Mouse (Mus musculus) liver, postnatal 0 days (tissue): ENCODE measurements at regions not wholly inside any gene's neighbourhood (a gene's known extent, or its start where the extent isn't known, plus 50 kb on each side); places are given as distances from the start of the nearest gene placed in this dataset.

Experiments
- ATAC-seq: fragments of 200-750 bp; cut with Nextera tagmentation; 2 replicates; pipeline ENCODE4 v1.8.0; 2017; ENCODE audit warnings: mild to moderate bottlenecking, moderate library complexity
- DNase-seq: peaks from one replicate; pipeline ENCODE4 v3.0.0-alpha.2; 2016
- H3K27ac ChIP-seq: fragments of 300-500 bp; sonication (generic); 2 replicates; pipeline ENCODE4 v1.5.1; 2014; ENCODE audit warnings: antibody characterized with exemption, moderate library complexity, mild to moderate bottlenecking, low read depth
- H3K27me3 ChIP-seq: fragments of 300-500 bp; sonication (generic); 2 replicates; pipeline ENCODE4 v1.6.1; 2014; ENCODE audit warnings: low read length, control low read depth, mixed read lengths; ENCODE audit not compliant: insufficient read depth
- H3K36me3 ChIP-seq: fragments of 300-500 bp; sonication (generic); replicated peaks from 2 replicates; pipeline ENCODE4 v1.6.1; 2014; ENCODE audit warnings: mild to moderate bottlenecking, control low read depth, low read length, moderate library complexity, mixed read lengths; ENCODE audit not compliant: insufficient read depth
- H3K4me1 ChIP-seq: fragments of 300-500 bp; sonication (generic); 2 replicates; pipeline ENCODE4 v1.6.1; 2014; ENCODE audit warnings: antibody characterized with exemption, mild to moderate bottlenecking, control low read depth; ENCODE audit not compliant: insufficient read depth
- H3K4me2 ChIP-seq: fragments of 300-500 bp; sonication (generic); 2 replicates; pipeline ENCODE4 v1.6.1; 2014; ENCODE audit warnings: low read depth, mild to moderate bottlenecking, low read length, moderate library complexity, mixed read lengths
- H3K4me3 ChIP-seq: fragments of 300-500 bp; sonication (generic); 2 replicates; pipeline ENCODE4 v1.5.1; 2014; ENCODE audit warnings: low read depth, low read length
- H3K9ac ChIP-seq: fragments of 300-500 bp; sonication (generic); replicated peaks from 2 replicates; pipeline ENCODE4 v1.6.1; 2014; ENCODE audit warnings: mild to moderate bottlenecking, moderate library complexity
- H3K9me3 ChIP-seq: fragments of 300-500 bp; sonication (generic); 2 replicates; pipeline ENCODE4 v1.6.1; 2016; ENCODE audit warnings: mild to moderate bottlenecking, control low read depth, low read length, mixed read lengths
- CTCF ChIP-seq: sonication (generic); IDR thresholded peaks from 2 replicates; pipeline ENCODE4 v1.5.1; 2016; ENCODE audit warnings: antibody characterized with exemption, low read depth
- EP300 ChIP-seq: IDR thresholded peaks from 2 replicates; pipeline ENCODE4 v1.6.1; 2016; ENCODE audit warnings: antibody characterized with exemption, low read depth, mild to moderate bottlenecking
- WGBS: fragments of 180-500 bp; shearing (Covaris S2); extraction: QIAGEN DNeasy Blood & Tissue Kit; methylation state at CpG from one replicate; pipeline ENCODE4 v1.1.7; 2014; ENCODE audit not compliant: insufficient replicate concordance; 5-methylcytosine and 5-hydroxymethylcytosine counted together

DNA sequence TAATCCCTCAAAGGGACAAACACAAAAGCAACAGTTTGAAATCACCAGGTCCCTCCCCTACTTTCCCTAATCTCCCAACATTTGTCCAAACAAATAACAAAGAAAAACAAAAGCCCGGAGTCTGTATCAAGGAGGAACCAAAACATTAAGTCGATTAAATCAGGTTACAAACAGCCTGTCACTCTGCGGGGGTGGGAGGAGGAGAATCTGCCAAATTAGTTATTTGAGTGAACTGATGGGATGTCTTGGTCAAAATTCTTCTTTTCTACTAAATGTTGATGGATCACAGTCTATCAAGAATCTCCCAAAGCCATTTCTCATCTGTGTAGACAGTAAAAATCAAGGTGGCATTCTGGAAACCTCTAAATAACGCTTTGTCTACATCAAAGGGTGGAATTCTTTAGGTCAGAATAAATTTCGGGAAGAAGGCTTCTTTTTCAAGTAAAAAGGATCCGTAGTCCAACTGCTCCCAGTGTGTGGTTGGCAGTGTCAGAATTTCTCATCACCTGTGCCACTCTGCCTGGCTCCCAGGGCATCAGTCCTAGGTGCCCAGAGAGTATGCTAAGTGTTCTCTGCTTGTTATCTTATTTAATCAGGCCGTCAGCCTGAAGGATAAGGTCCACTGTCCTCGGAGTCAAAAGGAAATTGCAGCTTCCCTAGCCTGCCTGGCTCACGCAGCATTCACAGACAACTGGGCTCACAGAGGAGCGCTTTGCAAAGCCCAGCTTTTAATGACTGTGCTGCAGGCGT is 216.1 kb downstream of the Gm19935 start:
- peaks cover 2% of the 10 kb centered on the region; the same call in 1 of the 2 replicates for H3K9me3 ChIP-seq
- no peaks in the 10 kb centered on the region for H3K4me1 ChIP-seq
- no peak overlapping the region for H3K4me2 ChIP-seq
- H3K36me3 ChIP-seq = no peaks in the 10 kb centered on the region
- TF ChIP-seq EP300 = no peak
- DNase-seq (no peak), ATAC-seq (no peak)
- no peak overlapping the region for H3K4me3 ChIP-seq
- WGBS = 24% methylated on average over 11 of the region's 11 CpGs
- H3K27me3 ChIP-seq = no peaks in the 10 kb centered on the region
- no peak overlapping the region for H3K9ac ChIP-seq
- no peak overlapping the region for H3K27ac ChIP-seq

DNA sequence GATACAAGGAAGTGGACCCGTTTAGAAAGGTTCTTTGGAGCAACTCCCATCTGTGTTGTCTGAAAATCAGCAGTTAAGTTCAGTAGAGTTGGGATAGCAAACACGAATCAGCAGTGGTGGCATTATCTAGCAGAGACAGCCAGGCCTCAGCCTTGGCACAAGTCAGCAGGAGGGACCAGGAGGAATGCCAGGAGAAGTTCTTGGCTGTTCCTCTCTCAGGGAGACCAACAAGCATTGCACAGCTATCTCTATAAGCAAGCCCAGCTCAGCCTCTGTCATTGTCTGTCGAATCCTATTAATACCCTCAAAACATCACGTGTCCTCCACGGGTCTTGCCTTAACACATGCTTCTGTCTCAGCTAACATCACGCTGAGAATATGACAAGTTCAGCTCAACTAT is 219.8 kb downstream of the Gm19935 start:
- no peak overlapping the region for H3K4me3 ChIP-seq
- H3K9me3 ChIP-seq = peaks cover 2% of the 10 kb centered on the region; the same call in 1 of the 2 replicates
- WGBS = 66% methylated on average over 6 of the region's 6 CpGs
- H3K27me3 ChIP-seq = no peaks in the 10 kb centered on the region
- no peak for DNase-seq
- H3K27ac ChIP-seq = no peak overlapping the region
- TF ChIP-seq EP300 (no peak), CTCF (no peak)
- no peak overlapping the region for H3K9ac ChIP-seq
- H3K4me2 ChIP-seq = no peak overlapping the region
- no peaks in the 10 kb centered on the region for H3K36me3 ChIP-seq
- no peak for ATAC-seq
- H3K4me1 ChIP-seq = no peaks in the 10 kb centered on the region

DNA sequence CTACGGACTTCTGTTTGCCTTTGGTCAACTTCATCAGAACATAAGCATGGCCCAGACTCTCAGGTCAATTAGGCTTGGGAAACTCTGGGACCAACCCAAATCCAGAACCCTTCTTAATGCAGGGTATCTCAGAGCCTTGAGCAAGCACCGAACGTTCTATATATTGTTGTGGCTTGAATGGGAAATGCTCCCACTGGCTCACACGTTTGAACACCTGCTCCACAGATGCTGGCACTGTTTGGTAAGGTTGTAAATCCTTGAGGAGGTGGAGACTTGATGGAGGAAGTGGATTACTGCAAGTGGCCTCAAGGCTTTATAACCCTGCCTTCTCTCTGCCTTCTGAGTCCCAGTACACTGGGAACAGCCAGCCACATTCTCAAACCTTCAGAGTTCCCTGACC is 231.3 kb upstream of the Tox3 start:
- DNase-seq (no peak), ATAC-seq (no peak)
- TF ChIP-seq EP300 (no peak), CTCF (no peak)
- H3K27me3 ChIP-seq = no peaks in the 10 kb centered on the region
- no peak overlapping the region for H3K4me3 ChIP-seq
- no peak overlapping the region for H3K27ac ChIP-seq
- H3K4me1 ChIP-seq = no peaks in the 10 kb centered on the region
- no peaks in the 10 kb centered on the region for H3K9me3 ChIP-seq
- no peaks in the 10 kb centered on the region for H3K36me3 ChIP-seq
- H3K4me2 ChIP-seq = no peak overlapping the region
- no peak overlapping the region for H3K9ac ChIP-seq
- WGBS = 58% methylated on average over 4 of the region's 4 CpGs

GRCm38 (mm10) chr8:90576976-90577375 is 228.8 kb upstream of the Tox3 start:
- Histone ChIP-seq H3K27ac (no peak overlapping the region), H3K27me3 (no peaks in the 10 kb centered on the region), H3K4me1 (no peaks in the 10 kb centered on the region), H3K9me3 (no peaks in the 10 kb centered on the region), H3K4me3 (no peak overlapping the region), H3K9ac (no peak overlapping the region), H3K4me2 (no peak overlapping the region), H3K36me3 (no peaks in the 10 kb centered on the region)
- TF ChIP-seq EP300 (no peak), CTCF (no peak)
- DNase-seq = no peak
- 85% methylated on average over 4 of the region's 4 CpGs for WGBS
- ATAC-seq = no peak

DNA sequence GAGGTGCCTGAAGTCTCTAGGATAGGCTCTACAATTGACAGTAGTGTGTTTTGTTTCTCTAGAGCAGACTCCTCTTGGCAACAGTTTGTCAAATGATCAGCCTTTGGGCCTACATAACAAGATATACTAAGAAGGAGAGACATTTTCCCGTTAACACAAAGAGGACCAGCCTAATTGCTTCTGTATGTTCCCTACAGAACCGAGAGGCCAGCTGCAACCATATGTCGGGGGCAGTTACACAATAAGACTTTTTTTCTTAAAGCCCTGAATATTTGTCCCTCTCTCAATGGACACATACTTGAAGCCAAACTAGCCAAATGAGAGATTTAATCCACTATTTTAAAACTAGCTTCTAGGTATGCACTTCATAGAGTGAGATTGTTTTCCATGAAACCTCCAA is 226.5 kb upstream of the Tox3 start:
- ATAC-seq = no peak

DNA sequence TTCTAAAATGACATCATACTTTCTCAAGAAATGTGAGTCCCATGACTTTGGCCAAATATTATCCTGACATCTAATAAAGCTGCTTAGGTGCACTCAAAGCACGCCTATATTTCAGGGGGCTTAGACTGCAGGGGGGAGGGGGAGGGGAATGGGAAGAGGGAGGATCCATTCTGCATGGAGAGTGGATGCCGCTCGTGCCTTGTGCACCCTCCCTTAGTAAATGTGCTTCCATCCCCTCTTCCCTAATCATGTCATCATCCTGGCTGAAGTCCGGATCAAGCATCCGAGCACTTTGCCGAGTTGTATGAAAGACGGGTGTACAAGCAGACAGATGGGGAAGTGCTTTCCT is 207.9 kb upstream of the Tox3 start:
- no peak overlapping the region for H3K4me2 ChIP-seq
- no peak overlapping the region for H3K27ac ChIP-seq
- no peaks in the 10 kb centered on the region for H3K9me3 ChIP-seq
- no peaks in the 10 kb centered on the region for H3K27me3 ChIP-seq
- ATAC-seq = no peak
- no peak for DNase-seq
- whole genome bisulfite sequencing = 83% methylated on average over 7 of the region's 7 CpGs
- no peaks in the 10 kb centered on the region for H3K4me1 ChIP-seq
- no peak overlapping the region for H3K4me3 ChIP-seq
- TF ChIP-seq CTCF = no peak
- no peak for TF ChIP-seq EP300
- no peaks in the 10 kb centered on the region for H3K36me3 ChIP-seq
- no peak overlapping the region for H3K9ac ChIP-seq

More for the DNA sequence above, 226.5 kb upstream of the Tox3 start:
- Histone ChIP-seq H3K4me2 (no peak overlapping the region), H3K9ac (no peak overlapping the region), H3K36me3 (no peaks in the 10 kb centered on the region), H3K9me3 (no peaks in the 10 kb centered on the region), H3K27ac (no peak overlapping the region), H3K4me1 (no peaks in the 10 kb centered on the region), H3K27me3 (no peaks in the 10 kb centered on the region), H3K4me3 (no peak overlapping the region)
- DNase-seq = no peak
- TF ChIP-seq CTCF = no peak
- TF ChIP-seq EP300 = no peak
- WGBS = 75% methylated on average over 3 of the region's 3 CpGs
